ENCODE assay signal across 34 mouse cellular contexts in genomic region chr2:101621611-101622010, GRCm38 (mm10). TPM values are rescaled to one million over a fixed set of nuclear protein-coding genes. Genes with fewer than 3 reads are reported as not detected.
A peak's percentile ranks its signal among the peaks of the same experiment; 100 is the strongest.
DNase-seq lines count a peak whose midpoint lies in the region; ATAC-seq and TF ChIP-seq lines count a peak whose summit lies in the region.
"Had no signal": no experiment of that assay in that cellular context is flagged by ENCODE, and none has a peak within 500 bp of the region (broad histone marks: within the 10 kb centered on the region; RNA-seq: fewer than 3 reads in every experiment).

No protein-coding gene starts in this region.

- peaks cover 0 to 13% of the 10 kb centered on the region in 2 experiments; a peak in 2 of 4 replicates for H3K36me3 ChIP-seq in MEL (ENCODE audit: control insufficient read depth in 1 of 2, insufficient read depth in 2 of 2, low read length in 2 of 2)
- H3K36me3 ChIP-seq: embryonic facial prominence, embryonic 10.5 days; embryonic facial prominence, embryonic 15.5 days; heart, embryonic 13.5 days; hindbrain, embryonic 10.5 days; hindbrain, embryonic 15.5 days; liver, embryonic 13.5 days; midbrain, embryonic 15.5 days had no signal

- no peaks in the 10 kb centered on the region for H3K9me3 ChIP-seq in MEL (replicated peaks; ENCODE audit: insufficient read depth, low read length)
- H3K9me3 ChIP-seq: embryonic facial prominence, embryonic 10.5 days; embryonic facial prominence, embryonic 15.5 days; forebrain, embryonic 13.5 days; heart, embryonic 13.5 days; hindbrain, embryonic 10.5 days; hindbrain, embryonic 15.5 days; liver, embryonic 13.5 days; midbrain, embryonic 15.5 days had no signal

- TF ChIP-seq EP300 in MEL (IDR thresholded peaks at IDR 0.05; ENCODE audit: low read depth in 1 of 2, low read length in 2 of 2): peak; percentile 30 to 45; a peak in 1 of 4 replicates

- H3K9ac ChIP-seq in MEL (ENCODE audit: control insufficient read depth, low read depth, low read length, poor library complexity, severe bottlenecking): 0 out of 2 replicates have a peak overlapping the region, but pooled peaks have one; percentile 22
- H3K9ac ChIP-seq: embryonic facial prominence, embryonic 15.5 days; forebrain, embryonic 13.5 days; heart, embryonic 13.5 days; hindbrain, embryonic 15.5 days; liver, embryonic 13.5 days; midbrain, embryonic 15.5 days had no signal

- TF ChIP-seq CTCF in MEL (IDR thresholded peaks at IDR 0.05 in 2 of 3, conservative IDR thresholded peaks at IDR 0.05 in 1 of 3; ENCODE audit: control insufficient read depth in 1 of 3, insufficient read depth in 1 of 3, low read depth in 2 of 3, low read length in 3 of 3, poor library complexity in 1 of 3, severe bottlenecking in 1 of 3): no peak

- DNase-seq in retina, postnatal 1 day: peak; percentile 38
- no peak for DNase-seq in retina, embryonic 14.5 days (ENCODE audit: low spot score)
- DNase-seq in A20 (ENCODE audit: low read depth, low spot score) (peak; percentile 80), MEL (ENCODE audit: low read depth, low spot score) (peak; percentile 66)
- no peak for DNase-seq in kidney, postnatal 36 days
- DNase-seq in urinary bladder, adult 2 months (ENCODE audit: low spot score): no peak
- DNase-seq in heart, adult 18-20 months: no peak
- DNase-seq: adrenal gland, adult 2 months; adrenal gland, postnatal 36 days; cerebellum, adult 18-20 months; cerebellum, postnatal 14 days; gastrocnemius, postnatal 25 days; heart, adult 2 months; heart, postnatal 10 days; kidney, adult 2 months; layer of hippocampus, postnatal 36 days; left cerebral cortex, postnatal 4 days; liver, embryonic 13.5 days; lung, adult 18-20 months; lung, postnatal 36 days had no signal

- H3K4me3 ChIP-seq in MEL (ENCODE audit: control insufficient read depth in 1 of 2, insufficient read depth in 1 of 2, low read depth in 2 of 2, low read length in 2 of 2): peak overlapping the region in 1 of 2 experiments; percentile 28; a peak in 1 of 4 replicates
- H3K4me3 ChIP-seq: embryonic facial prominence, embryonic 10.5 days; embryonic facial prominence, embryonic 15.5 days; forebrain, embryonic 13.5 days; heart, adult 2 months; heart, embryonic 13.5 days; hindbrain, embryonic 10.5 days; hindbrain, embryonic 15.5 days; liver, embryonic 13.5 days; midbrain, embryonic 15.5 days had no signal

- no peaks in the 10 kb centered on the region for H3K27me3 ChIP-seq in MEL (ENCODE audit: control insufficient read depth in 1 of 2, insufficient read depth in 2 of 2, low read length in 2 of 2)
- H3K27me3 ChIP-seq: embryonic facial prominence, embryonic 15.5 days; forebrain, embryonic 13.5 days; heart, embryonic 13.5 days; hindbrain, embryonic 15.5 days; liver, embryonic 13.5 days; midbrain, embryonic 15.5 days had no signal

- ATAC-seq in megakaryocyte, adult 5-6 weeks (ENCODE audit: poor library complexity, severe bottlenecking): peak; percentile 43; the same call in 1 of the 2 replicates
- ATAC-seq: forebrain, embryonic 13.5 days; midbrain, embryonic 15.5 days had no signal

- no peaks in the 10 kb centered on the region for H3K79me2 ChIP-seq in MEL (ENCODE audit: control insufficient read depth, insufficient read depth, low read length, poor library complexity)

- TF ChIP-seq POLR2A in MEL (IDR thresholded peaks at IDR 0.05; ENCODE audit: control insufficient read depth in 1 of 2, insufficient read depth in 1 of 2, low read depth in 1 of 2, low read length in 2 of 2, poor library complexity in 1 of 2): no peak

- peaks cover 5 to 12% of the 10 kb centered on the region in 2 experiments for H3K4me1 ChIP-seq in MEL (ENCODE audit: control insufficient read depth in 1 of 2, insufficient read depth in 2 of 2, low read length in 2 of 2)
- H3K4me1 ChIP-seq: embryonic facial prominence, embryonic 15.5 days; heart, embryonic 13.5 days; hindbrain, embryonic 15.5 days; liver, embryonic 13.5 days; midbrain, embryonic 15.5 days had no signal

- H3K27ac ChIP-seq in MEL (ENCODE audit: control insufficient read depth, low read depth, low read length): no peak overlapping the region
- H3K27ac ChIP-seq: embryonic facial prominence, embryonic 10.5 days; embryonic facial prominence, embryonic 15.5 days; forebrain, embryonic 13.5 days; heart, adult 2 months; heart, embryonic 13.5 days; hindbrain, embryonic 10.5 days; hindbrain, embryonic 15.5 days; kidney, postnatal 0 days; liver, embryonic 13.5 days; midbrain, embryonic 15.5 days had no signal

- no peak for TF ChIP-seq RAD21 in MEL (IDR thresholded peaks at IDR 0.05; ENCODE audit: low read depth, low read length)

TF ChIP-seq in MEL, 35 proteins besides CTCF, POLR2A, EP300 and RAD21:
- TF ChIP-seq MEF2A (IDR thresholded peaks at IDR 0.05; ENCODE audit: extremely low read depth, insufficient replicate concordance, low read depth, low read length, poor library complexity, severe bottlenecking): no peak
- TF ChIP-seq MXI1 (IDR thresholded peaks at IDR 0.05; ENCODE audit: low read depth, low read length): peak; percentile 38; the same call in 1 of the 2 replicates
- peak; percentile 22; the same call in 1 of the 2 replicates for TF ChIP-seq HCFC1 (IDR thresholded peaks at IDR 0.05; ENCODE audit: low read depth, low read length)

RNA-seq across cellular contexts. Expression of gene Rag2, which starts 2.9 kb away (rescaled TPM):
- not detected in 2 replicates for total RNA-seq in MEL (2012; rRNA removed)
- polyA plus RNA-seq in MEL (2012; ENCODE audit: insufficient read depth in 1 of 2, insufficient read length in 2 of 2, low read depth in 1 of 2, low replicate concordance in 2 of 2, missing spikeins in 1 of 2): not detected
- 0.48 TPM in 1 of 2 replicates, not detected in the other for total RNA-seq in megakaryocyte, adult 5-6 weeks (2015)
- total RNA-seq in megakaryocyte, adult 5-6 weeks (2017): not detected in 2 replicates
- polyA plus RNA-seq in urinary bladder, adult 2 months (2012; rRNA removed): 0.04 and 0.06 TPM in 2 replicates
- total RNA-seq in heart, adult 18-20 months (2021): not detected
- total RNA-seq: adrenal gland, adult 2 months; adrenal gland, postnatal 36 days; gastrocnemius, postnatal 25 days; heart, adult 2 months; layer of hippocampus, postnatal 36 days; left cerebral cortex, postnatal 4 days; neutrophil, adult 5-6 weeks had no signal
- polyA plus RNA-seq: adrenal gland, adult 2 months; embryonic facial prominence, embryonic 10.5 days; forebrain, embryonic 13.5 days; heart, adult 2 months; hindbrain, embryonic 10.5 days; hindbrain, embryonic 15.5 days; kidney, adult 2 months; kidney, postnatal 0 days; large intestine, adult 2 months; midbrain, embryonic 15.5 days; neural tube, embryonic 11.5 days; stomach, embryonic 14.5 days had no signal

RNA-seq across cellular contexts. Expression of gene Rag1, which starts 27.7 kb away (rescaled TPM):
- under 0.01 TPM in 1 of 2 replicates, not detected in the other for total RNA-seq in MEL (2012; rRNA removed)
- not detected for polyA plus RNA-seq in MEL (2012; ENCODE audit: insufficient read depth in 1 of 2, insufficient read length in 2 of 2, low read depth in 1 of 2, low replicate concordance in 2 of 2, missing spikeins in 1 of 2)
- total RNA-seq in megakaryocyte, adult 5-6 weeks (2015): 0.05 TPM in 1 of 2 replicates, not detected in the other
- 0.04 and 0.77 TPM in 2 replicates for total RNA-seq in megakaryocyte, adult 5-6 weeks (2017)
- polyA plus RNA-seq in urinary bladder, adult 2 months (2012; rRNA removed): not detected in 2 replicates
- total RNA-seq in heart, adult 18-20 months (2021): not detected
- total RNA-seq: adrenal gland, postnatal 36 days had no signal
- polyA plus RNA-seq: adrenal gland, adult 2 months; intestine, embryonic 14.5 days; kidney, adult 2 months; large intestine, adult 2 months had no signal

RNA-seq across cellular contexts. Expression of gene B230118H07Rik, which starts 27.7 kb away (rescaled TPM):
- total RNA-seq in MEL (2012; rRNA removed): 30.6 and 31.2 TPM in 2 replicates
- 10 to 100 TPM in 1 of 2 experiments, not detected in 1; 22.4 TPM for polyA plus RNA-seq in MEL (2012; ENCODE audit: insufficient read depth in 1 of 2, insufficient read length in 2 of 2, low read depth in 1 of 2, low replicate concordance in 2 of 2, missing spikeins in 1 of 2)
- 21.2 and 22.0 TPM in 2 replicates for total RNA-seq in megakaryocyte, adult 5-6 weeks (2015)
- 17.8 and 19.7 TPM in 2 replicates for total RNA-seq in megakaryocyte, adult 5-6 weeks (2017)
- polyA plus RNA-seq in urinary bladder, adult 2 months (2012; rRNA removed): 44.8 and 54.1 TPM in 2 replicates
- 100 to 1,000 TPM in 1 of 2 experiments, 10 to 100 TPM in 1; 99.7 to 110 TPM for total RNA-seq in heart, adult 18-20 months (2021)

RNA-seq across cellular contexts. Expression of gene Traf6, which starts 56.6 kb away (rescaled TPM):
- total RNA-seq in MEL (2012; rRNA removed): 11.8 and 12.7 TPM in 2 replicates
- 10 to 100 TPM in 1 of 2 experiments, not detected in 1; 18.0 TPM for polyA plus RNA-seq in MEL (2012; ENCODE audit: insufficient read depth in 1 of 2, insufficient read length in 2 of 2, low read depth in 1 of 2, low replicate concordance in 2 of 2, missing spikeins in 1 of 2)
- total RNA-seq in megakaryocyte, adult 5-6 weeks (2015): 27.7 and 30.2 TPM in 2 replicates
- 14.6 and 19.4 TPM in 2 replicates for total RNA-seq in megakaryocyte, adult 5-6 weeks (2017)
- polyA plus RNA-seq in urinary bladder, adult 2 months (2012; rRNA removed): 11.5 and 12.0 TPM in 2 replicates
- total RNA-seq in heart, adult 18-20 months (2021): 1 to 10 TPM; 9.4 TPM

Comparison
In these comparisons a context has a peak if more than half of its experiments do, and no peak if none do; other contexts are left out.
1. DNase-seq: peak in retina, postnatal 1 day (single experiment), A20 (single experiment) and MEL (single experiment); none in retina, embryonic 14.5 days (single experiment), kidney, postnatal 36 days (0 of 2), urinary bladder, adult 2 months (single experiment) and heart, adult 18-20 months (0 of 2).